Mouse (Mus musculus) embryonic facial prominence, embryonic 10.5 days (tissue): ENCODE data around the gene Hivep2. TPM values are rescaled to one million over a fixed set of nuclear protein-coding genes. Genes with fewer than 3 reads are reported as not detected.

Source experiments
- DNase-seq: peaks from one replicate; pipeline ENCODE4 v3.0.0-alpha.2; 2017; ENCODE audit warnings: low spot score
- H3K27ac ChIP-seq: fragments of 300-500 bp; sonication (generic); replicated peaks from 2 replicates; pipeline ENCODE4 v1.5.1; 2016; ENCODE audit warnings: mild to moderate bottlenecking
- H3K27me3 ChIP-seq: fragments of 300-500 bp; sonication (generic); replicated peaks from 2 replicates; pipeline ENCODE4 v1.6.1; 2016; ENCODE audit warnings: low read depth, mild to moderate bottlenecking; ENCODE audit not compliant: poor library complexity, severe bottlenecking
- H3K36me3 ChIP-seq: fragments of 300-500 bp; sonication (generic); replicated peaks from 2 replicates; pipeline ENCODE4 v1.6.1; 2016; ENCODE audit warnings: mild to moderate bottlenecking, moderate library complexity
- H3K4me1 ChIP-seq: fragments of 300-500 bp; sonication (generic); 2 replicates; pipeline ENCODE4 v1.6.1; 2016
- H3K4me3 ChIP-seq: fragments of 300-500 bp; sonication (generic); 2 replicates; pipeline ENCODE4 v1.5.1; 2016; ENCODE audit warnings: mild to moderate bottlenecking, moderate library complexity
- H3K9me3 ChIP-seq: fragments of 300-500 bp; sonication (generic); 2 replicates; pipeline ENCODE4 v1.6.1; 2016; ENCODE audit warnings: mild to moderate bottlenecking
- WGBS: fragments of 180-500 bp; shearing (Covaris S2); methylation state at CpG from one replicate; pipeline ENCODE4 v1.1.7; 2016; 5-methylcytosine and 5-hydroxymethylcytosine counted together
- polyA plus RNA-seq: library from polyadenylated mRNA; unstranded; fragments of >200 nt; fragmentation: Nextera tagmentation; extraction: Ambion mirVana; gene quantifications from 2 replicates; pipeline ENCODE4 v1.2.1, GENCODE M21; 2016

Gene Hivep2
- polyA plus RNA-seq, 1 experiment from 2014 or later = 1.9 TPM

DNA sequence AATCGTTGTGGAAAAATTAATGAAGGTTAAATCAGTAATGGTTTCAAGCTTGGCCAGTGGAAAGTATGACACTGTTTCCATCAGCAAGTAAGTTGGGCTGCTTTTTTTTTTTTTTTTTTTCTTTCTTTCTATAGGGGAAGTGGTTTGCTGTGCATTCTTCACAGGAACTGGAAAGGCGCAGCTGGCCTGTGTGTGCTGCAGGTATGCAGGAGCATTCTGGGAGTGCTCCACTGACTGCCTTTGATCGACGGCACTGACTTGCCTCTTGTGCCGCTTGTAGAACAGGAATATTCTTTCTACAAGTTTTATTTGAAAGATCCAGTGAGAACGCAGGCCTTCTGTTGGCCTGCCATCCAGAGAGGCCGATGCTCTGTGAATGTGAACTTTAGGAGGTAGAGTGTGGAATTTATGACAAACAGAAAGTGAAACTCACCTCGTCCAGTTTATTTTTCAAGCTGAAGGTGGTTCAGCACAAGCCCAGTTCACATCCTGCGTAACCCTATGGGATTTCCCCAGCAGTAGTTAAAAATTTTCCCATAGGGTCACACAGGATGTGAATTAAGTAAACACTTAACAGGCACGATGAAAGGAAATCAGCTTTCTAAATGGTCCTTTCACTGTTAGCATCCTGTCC lies 120.1 kb downstream of the Hivep2 start:
- Histone ChIP-seq H3K36me3 (no peaks in the 10 kb centered on the region), H3K9me3 (no peaks in the 10 kb centered on the region), H3K4me3 (no peak overlapping the region), H3K27ac (no peak overlapping the region), H3K4me1 (no peaks in the 10 kb centered on the region), H3K27me3 (no peaks in the 10 kb centered on the region)
- no peak for DNase-seq
- WGBS = 79% methylated on average over 10 of the region's 10 CpGs

DNA sequence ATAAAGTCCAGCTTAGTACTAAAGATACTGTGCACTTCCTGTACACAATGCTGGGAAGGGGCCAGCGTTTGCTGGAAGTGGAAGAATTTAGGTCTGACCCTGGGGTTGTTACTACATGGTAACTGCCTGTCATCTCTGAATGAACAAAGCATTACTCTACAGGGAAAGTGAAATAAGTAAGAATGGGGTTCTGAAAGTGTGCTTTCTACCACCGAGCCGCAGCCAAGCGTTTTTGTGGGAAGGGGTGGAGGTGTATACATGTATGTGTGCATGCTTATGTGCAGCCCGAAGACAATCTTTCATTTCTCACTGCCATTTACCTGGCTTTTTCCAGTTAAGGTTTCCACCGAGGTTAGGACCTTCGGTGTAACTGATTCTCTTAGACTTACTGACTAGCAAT lies 121.4 kb downstream of the Hivep2 start:
- no peaks in the 10 kb centered on the region for H3K36me3 ChIP-seq
- 86% methylated on average over 7 of the region's 7 CpGs for WGBS
- DNase-seq = no peak

DNA sequence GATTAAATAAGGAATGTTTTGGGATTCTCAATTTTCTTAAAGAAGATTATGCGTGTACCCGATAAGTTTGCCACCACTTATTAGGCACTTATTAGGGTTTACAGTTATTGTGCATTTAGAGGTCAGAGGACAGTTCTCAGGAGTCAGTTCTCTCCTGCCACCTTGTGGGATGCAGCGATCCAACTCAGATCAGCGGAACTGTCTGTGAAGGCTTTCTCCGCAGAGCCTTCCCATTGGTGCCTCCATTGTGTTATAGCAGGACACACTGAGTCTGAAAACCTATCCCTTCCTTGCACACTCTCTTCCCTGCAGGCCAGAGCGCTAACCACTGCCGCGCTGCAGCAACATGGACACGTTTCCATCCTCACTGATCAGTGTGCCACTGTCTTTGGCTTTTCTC lies 123.6 kb downstream of the Hivep2 start:
- no peaks in the 10 kb centered on the region for H3K9me3 ChIP-seq
- H3K27ac ChIP-seq = no peak overlapping the region
- 48% methylated on average over 9 of the region's 9 CpGs for WGBS
- H3K36me3 ChIP-seq = no peaks in the 10 kb centered on the region
- no peaks in the 10 kb centered on the region for H3K4me1 ChIP-seq
- peak; percentile 25 for DNase-seq
- H3K27me3 ChIP-seq = no peaks in the 10 kb centered on the region
- H3K4me3 ChIP-seq = no peak overlapping the region

More for the DNA sequence above, 121.4 kb downstream of the Hivep2 start:
- Histone ChIP-seq H3K27me3 (no peaks in the 10 kb centered on the region), H3K4me1 (no peaks in the 10 kb centered on the region), H3K4me3 (no peak overlapping the region), H3K9me3 (no peaks in the 10 kb centered on the region), H3K27ac (no peak overlapping the region)

DNA sequence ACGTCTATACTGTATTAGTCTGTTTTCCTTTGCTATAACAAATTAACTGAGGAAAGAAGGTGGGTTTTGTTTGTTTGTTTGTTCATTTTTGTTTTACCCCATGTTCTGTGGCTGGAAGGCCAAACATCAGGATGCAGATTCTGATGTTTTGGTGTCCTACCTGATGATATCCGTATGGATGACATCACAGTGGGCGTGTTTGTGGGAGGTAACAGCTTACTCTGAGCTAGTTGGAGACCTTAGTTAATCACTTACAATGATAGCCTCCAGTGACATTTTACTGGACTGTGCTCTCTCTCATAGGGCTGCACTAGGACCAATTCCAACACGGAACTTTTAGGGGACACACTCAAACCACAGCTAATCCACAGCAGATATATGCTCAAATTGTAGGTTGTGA lies 128.2 kb downstream of the Hivep2 start:
- H3K4me1 ChIP-seq = no peaks in the 10 kb centered on the region
- no peaks in the 10 kb centered on the region for H3K27me3 ChIP-seq
- H3K9me3 ChIP-seq = no peaks in the 10 kb centered on the region
- DNase-seq = no peak
- H3K27ac ChIP-seq = no peak overlapping the region
- H3K4me3 ChIP-seq = no peak overlapping the region
- no peaks in the 10 kb centered on the region for H3K36me3 ChIP-seq
- WGBS = 91% methylated on average over 4 of the region's 4 CpGs

DNA sequence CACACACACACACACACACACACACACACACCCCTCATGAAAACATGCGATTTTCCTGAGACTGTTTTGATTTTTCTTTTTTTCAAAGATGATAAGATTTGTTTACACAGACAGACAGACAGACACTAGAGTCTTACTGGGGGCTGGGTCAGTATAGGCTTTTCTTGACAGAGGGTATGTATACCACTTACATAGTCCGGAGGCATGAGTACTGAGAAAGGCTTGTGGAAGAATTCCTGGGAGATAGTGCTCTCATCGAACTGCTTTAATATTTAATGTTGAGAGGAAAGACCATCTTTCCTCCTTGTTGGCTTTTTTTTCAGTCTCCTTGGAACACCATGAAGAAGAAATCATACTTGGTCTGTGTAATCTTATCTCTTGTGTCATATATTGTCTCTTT lies 130.2 kb downstream of the Hivep2 start:
- DNase-seq = no peak
- Histone ChIP-seq H3K4me1 (no peaks in the 10 kb centered on the region), H3K27ac (no peak overlapping the region), H3K36me3 (no peaks in the 10 kb centered on the region), H3K27me3 (no peaks in the 10 kb centered on the region), H3K9me3 (no peaks in the 10 kb centered on the region), H3K4me3 (no peak overlapping the region)
- WGBS = 88% methylated on average over 3 of the region's 3 CpGs

DNA sequence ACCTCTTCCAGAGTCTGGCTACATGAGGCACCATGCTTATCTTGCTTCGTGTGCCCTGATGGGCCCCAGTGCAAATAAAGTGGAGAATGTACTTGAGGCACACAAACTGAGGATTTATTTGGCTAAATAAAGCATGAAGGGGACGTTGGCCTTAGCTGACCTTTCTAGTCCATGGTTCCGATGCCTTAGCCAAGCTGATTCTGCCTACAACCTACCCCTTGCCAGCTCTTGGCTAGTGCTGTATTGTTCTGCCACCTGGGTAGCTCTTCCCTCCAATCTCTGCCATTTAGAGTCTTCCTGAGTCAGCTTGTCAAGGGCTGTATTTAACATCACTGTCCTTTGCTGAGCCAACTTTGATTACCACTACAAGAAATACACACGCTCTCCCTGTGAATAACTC lies 133.3 kb downstream of the Hivep2 start:
- Histone ChIP-seq H3K36me3 (no peaks in the 10 kb centered on the region), H3K27ac (no peak overlapping the region), H3K27me3 (no peaks in the 10 kb centered on the region), H3K4me3 (no peak overlapping the region), H3K4me1 (no peaks in the 10 kb centered on the region), H3K9me3 (no peaks in the 10 kb centered on the region)
- 87% methylated on average over 4 of the region's 4 CpGs for WGBS
- no peak for DNase-seq

DNA sequence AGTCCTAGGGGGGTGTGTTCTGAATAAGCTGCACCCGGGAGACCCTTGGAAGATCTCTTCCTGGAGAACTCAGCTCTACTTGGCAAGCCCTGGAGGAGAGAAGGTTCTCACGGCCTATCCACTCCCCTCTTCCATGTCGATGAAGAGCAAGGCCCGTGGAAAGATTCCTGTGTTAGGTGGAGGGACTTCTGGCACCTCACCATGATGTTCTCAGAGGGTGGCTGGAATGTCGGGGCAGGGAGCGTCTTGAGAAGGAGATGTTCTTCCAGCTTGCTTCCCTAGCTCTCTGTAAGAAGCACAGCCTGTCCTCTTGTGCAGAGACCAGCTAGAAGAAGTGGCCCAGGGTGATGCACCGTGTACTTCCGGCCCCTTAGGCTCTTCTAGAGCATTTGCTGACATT lies 134.2 kb downstream of the Hivep2 start:
- DNase-seq = no peak
- Histone ChIP-seq H3K9me3 (no peaks in the 10 kb centered on the region), H3K4me1 (no peaks in the 10 kb centered on the region), H3K36me3 (no peaks in the 10 kb centered on the region), H3K4me3 (no peak overlapping the region), H3K27ac (no peak overlapping the region), H3K27me3 (no peaks in the 10 kb centered on the region)
- 93% methylated on average over 8 of the region's 8 CpGs for WGBS

DNA sequence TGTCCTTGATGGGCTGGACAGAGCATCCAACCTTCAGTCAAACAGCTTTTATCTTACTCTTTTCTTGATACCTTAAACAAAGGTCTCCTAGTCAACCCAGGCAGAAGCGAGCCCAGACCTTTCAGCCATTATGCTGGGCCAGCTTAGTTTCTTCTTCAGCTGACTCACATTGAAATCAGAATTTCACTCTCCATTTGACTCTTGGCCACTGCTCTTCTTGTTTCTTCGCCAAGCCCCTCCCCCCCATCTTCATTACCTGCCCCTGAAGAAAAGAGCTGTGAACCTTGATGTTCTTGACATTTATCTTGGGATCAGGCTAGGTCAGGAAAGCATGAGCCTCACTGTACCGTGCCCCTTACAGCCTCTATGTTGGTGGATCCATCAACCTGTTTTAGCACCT lies 135.0 kb downstream of the Hivep2 start:
- Histone ChIP-seq H3K36me3 (no peaks in the 10 kb centered on the region), H3K27me3 (no peaks in the 10 kb centered on the region), H3K4me1 (no peaks in the 10 kb centered on the region), H3K9me3 (no peaks in the 10 kb centered on the region), H3K4me3 (no peak overlapping the region), H3K27ac (no peak overlapping the region)
- 88% methylated on average over 3 of the region's 3 CpGs for WGBS
- DNase-seq = no peak

DNA sequence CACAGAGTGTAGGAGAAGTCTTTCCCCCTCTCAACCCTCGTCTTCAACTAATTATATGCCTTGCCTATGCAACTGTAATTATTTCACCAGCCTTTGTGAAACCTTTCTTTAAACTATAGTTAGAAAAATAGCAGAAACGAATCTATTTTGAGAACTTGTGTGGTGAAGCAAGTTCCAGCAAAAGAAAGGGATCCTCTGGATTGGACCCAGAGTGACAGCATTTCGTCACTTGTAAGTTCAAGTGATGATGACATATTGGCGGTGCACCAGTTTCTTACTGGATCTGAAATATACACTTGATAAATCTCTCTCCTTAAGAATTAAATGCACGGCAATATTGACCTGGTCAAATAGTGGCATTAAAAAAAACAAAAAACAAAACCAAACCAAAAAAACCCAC lies 136.1 kb downstream of the Hivep2 start:
- WGBS = 86% methylated on average over 5 of the region's 5 CpGs
- Histone ChIP-seq H3K4me3 (no peak overlapping the region), H3K27me3 (no peaks in the 10 kb centered on the region), H3K9me3 (no peaks in the 10 kb centered on the region), H3K27ac (no peak overlapping the region), H3K36me3 (no peaks in the 10 kb centered on the region), H3K4me1 (no peaks in the 10 kb centered on the region)
- no peak for DNase-seq

DNA sequence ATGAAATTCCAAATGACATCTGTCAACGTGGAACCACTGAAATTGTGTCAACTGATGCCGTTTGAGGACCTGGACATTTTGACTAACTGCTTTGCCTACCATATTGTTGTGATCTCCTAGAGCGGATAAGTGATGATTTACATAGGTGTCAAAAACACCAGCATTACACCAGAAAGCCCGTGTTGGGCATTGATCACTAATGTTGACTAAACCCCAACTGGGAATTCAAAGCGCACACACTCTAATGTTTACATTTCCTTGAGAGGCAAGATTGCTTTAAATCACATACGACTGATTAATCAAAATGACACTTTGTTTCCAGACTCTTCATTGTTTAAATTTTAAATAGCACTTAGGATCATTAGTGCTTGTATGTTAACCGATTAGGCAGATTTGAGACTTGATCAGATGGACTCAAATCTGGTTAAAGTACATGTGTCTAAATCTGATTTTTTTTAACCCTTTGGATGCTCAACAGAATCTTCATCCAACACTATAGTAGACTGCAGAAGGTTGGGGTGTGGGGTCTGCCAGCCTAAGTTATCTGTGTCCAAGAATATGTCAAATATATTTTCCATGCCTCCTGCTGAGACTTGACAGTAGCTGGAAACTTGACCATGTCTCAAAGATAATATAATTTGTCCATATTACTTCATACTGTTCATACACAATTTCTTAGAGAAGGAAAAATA lies 142.3 kb downstream of the Hivep2 start:
- DNase-seq = no peak
- Histone ChIP-seq H3K27me3 (no peaks in the 10 kb centered on the region), H3K4me3 (no peak overlapping the region), H3K4me1 (no peaks in the 10 kb centered on the region), H3K9me3 (no peaks in the 10 kb centered on the region), H3K27ac (no peak overlapping the region), H3K36me3 (no peaks in the 10 kb centered on the region)
- 83% methylated on average over 7 of the region's 7 CpGs for WGBS

DNA sequence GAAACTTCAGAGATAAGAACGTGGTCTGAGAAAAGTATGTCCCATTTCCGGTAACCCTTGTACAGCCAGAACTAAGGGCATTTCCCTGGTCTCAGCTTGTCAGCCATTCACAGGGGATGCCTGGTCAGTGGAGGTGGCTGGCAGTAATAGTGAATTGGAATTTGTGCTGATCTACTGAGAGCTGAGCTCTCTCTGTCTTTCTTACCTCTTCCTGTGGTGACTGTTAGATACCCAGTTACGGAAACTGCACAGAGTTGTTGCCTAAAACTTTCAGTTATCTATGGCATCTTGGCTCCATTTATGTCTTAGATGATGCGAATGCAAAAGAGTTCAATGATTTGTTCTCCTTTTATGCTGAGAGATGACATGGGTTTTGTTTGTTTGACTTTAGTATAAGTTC lies 150.0 kb downstream of the Hivep2 start:
- WGBS = 78% methylated on average over 4 of the region's 4 CpGs
- Histone ChIP-seq H3K9me3 (no peaks in the 10 kb centered on the region), H3K27ac (no peak overlapping the region), H3K4me3 (no peak overlapping the region), H3K27me3 (no peaks in the 10 kb centered on the region), H3K4me1 (no peaks in the 10 kb centered on the region), H3K36me3 (no peaks in the 10 kb centered on the region)
- no peak for DNase-seq

DNA sequence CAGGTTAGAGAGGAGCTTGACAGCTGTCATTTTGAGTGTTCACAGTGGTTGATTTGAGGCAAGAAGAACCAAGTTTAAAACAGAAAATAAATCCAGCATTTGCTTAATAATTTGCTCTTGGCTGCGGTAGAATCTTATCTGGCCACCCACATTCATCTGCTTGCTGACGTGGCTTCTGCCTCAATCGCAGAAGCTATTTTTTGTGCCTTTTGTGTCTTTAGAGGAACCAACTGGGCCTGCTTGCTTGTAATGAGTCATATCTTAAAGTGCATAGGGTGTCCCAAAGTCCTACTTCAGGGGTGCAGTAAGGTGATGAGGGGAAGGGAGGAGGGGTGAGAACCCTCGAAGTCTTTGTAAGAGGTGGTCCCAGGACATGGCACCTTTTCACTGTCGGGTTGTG lies 151.1 kb downstream of the Hivep2 start:
- 88% methylated on average over 5 of the region's 5 CpGs for WGBS
- no peaks in the 10 kb centered on the region for H3K36me3 ChIP-seq

DNA sequence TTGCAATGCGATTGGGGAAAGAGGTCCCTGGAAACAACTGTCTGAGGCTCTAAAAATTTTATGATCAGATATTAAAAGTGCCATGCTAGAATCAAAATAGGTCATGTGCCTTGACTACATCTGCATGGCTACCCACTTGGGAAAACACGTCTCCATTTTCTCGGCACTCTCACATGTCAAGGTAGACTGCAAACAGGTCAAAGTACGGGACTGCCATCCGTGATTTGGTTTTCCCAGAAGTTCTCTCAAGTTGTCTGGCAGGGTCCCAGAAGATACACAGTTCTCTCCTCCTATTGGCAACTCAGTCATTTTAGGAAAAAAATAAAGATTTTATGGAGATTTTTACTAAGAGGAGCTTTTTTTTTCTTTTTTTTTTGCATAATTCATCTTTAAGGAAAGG lies 153.3 kb downstream of the Hivep2 start:
- Histone ChIP-seq H3K36me3 (no peaks in the 10 kb centered on the region), H3K27ac (no peak overlapping the region), H3K4me1 (no peaks in the 10 kb centered on the region), H3K4me3 (no peak overlapping the region), H3K27me3 (no peaks in the 10 kb centered on the region), H3K9me3 (no peaks in the 10 kb centered on the region)
- DNase-seq = no peak
- WGBS = 91% methylated on average over 5 of the region's 5 CpGs

More for the DNA sequence above, 151.1 kb downstream of the Hivep2 start:
- Histone ChIP-seq H3K27ac (no peak overlapping the region), H3K4me3 (no peak overlapping the region), H3K9me3 (no peaks in the 10 kb centered on the region), H3K27me3 (no peaks in the 10 kb centered on the region), H3K4me1 (no peaks in the 10 kb centered on the region)
- no peak for DNase-seq
